Mouse (Mus musculus): ENCODE measurements around the gene Mageb1.
"Not testable (repeated sequence)": the region's sequence is repeated elsewhere in the genome, so short reads cannot be mapped to it uniquely, and the experiment has no call there.

Gene Mageb1

GRCm38 (mm10) chrX:92016233-92016632, at the start of gene Mageb1:
TSS of gene Mageb1 (minus strand) at chrX:92016333.
- DNase-seq (ENCODE audit: low spot score in 2 of 2) = not testable (repeated sequence)
